Mouse (Mus musculus): ENCODE results near the gene Eif4g2. TPM values are rescaled to one million over a fixed set of nuclear protein-coding genes. Genes with fewer than 3 reads are reported as not detected.

The Eif4g2 gene
- 810 and 879 TPM in 2 replicates for polyA plus RNA-seq (2015; fragmentation: Nextera tagmentation; extraction: Ambion mirVana)

DNA sequence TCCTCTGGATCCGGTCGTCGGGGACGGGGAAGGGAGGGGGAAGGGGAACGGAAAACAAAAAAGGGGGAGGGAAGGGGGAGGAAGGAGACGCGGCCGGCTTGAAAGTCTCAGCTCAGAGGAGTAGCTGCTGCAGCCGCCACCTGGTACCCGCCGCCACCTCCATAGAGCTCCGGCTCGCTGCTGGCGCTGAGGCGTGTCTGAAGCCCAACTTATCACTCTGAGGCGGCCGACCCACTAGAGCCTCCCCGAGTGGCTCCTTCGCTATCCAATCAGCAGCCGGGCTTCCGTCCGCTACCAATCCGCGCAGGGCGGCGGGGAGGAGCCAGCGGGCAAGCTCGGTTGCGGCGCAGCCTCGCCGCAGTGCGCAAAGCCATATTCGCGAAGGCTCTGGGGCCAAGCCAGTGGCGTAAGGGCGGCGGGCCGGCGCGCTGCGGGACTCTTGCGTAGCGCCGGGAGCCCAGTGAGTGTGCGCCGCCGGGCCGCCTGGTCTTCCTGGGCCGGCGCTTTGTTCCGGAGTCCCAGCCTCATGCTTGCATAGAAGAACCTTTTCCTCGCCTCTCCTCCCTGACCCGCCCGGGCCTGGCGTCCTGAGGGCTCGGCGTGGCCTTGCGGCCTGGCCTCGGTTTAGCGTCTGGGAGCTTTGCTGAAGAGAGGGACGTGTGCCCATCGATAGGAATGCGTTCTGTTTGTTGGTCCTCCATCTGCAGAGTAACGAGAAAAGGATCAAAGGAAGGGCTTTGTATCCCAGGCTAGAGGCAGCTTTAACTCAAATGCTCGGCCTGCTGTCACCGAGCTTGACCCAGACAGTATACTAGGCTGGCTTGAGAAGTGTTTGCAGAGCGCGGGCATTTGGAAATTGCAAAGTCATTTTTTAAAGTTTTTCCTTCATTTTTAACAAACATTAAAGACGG is at the start of gene Eif4g2:
Eif4g2 (minus strand) TSS at position 209 of the 911 bp plus-strand sequence.
- Histone ChIP-seq H3K36me3 (peaks cover 33% of the 10 kb centered on the region), H3K4me3 (peak within 1 kb of the TSS; percentile 68), H3K4me2 (peak within 1 kb of the TSS; percentile 83), H3K27me3 (no peaks in the 10 kb centered on the region), H3K9me3 (no peaks in the 10 kb centered on the region), H3K27ac (peak within 1 kb of the TSS; percentile 100), H3K4me1 (peaks cover 25% of the 10 kb centered on the region), H3K9ac (peak within 1 kb of the TSS; percentile 100)
- WGBS, result under 1% methylated on average over 67 of the region's 70 CpGs
- peak; percentile 99 for ATAC-seq (ENCODE audit: insufficient number of reproducible peaks, insufficient read depth, low FRiP score, low TSS enrichment, low read depth)

DNA sequence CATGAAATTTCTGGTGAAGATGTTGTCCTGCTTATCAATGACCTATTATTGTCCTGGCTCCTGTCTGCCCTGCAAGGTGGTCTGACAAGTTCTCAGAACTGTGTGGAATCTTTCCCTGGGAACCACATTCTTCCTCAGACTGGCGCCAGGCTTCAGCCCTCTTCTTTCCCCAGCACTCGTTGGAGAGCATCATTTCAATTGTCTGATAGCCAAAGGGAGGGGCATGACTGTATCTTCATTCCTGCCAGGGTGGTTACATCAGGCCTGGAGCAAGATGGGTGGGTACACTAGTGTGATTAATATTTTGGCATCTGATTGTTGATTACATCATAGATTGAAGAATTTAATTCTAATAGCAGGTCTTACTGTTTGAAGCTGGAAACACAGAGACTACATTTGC is 49.8 kb upstream of the Eif4g2 start:
- Histone ChIP-seq H3K27ac (no peak overlapping the region), H3K4me2 (no peak overlapping the region), H3K36me3 (no peaks in the 10 kb centered on the region), H3K4me1 (peaks cover 4% of the 10 kb centered on the region; the same call in 1 of the 2 replicates), H3K9me3 (no peaks in the 10 kb centered on the region), H3K4me3 (no peak overlapping the region), H3K27me3 (no peaks in the 10 kb centered on the region), H3K9ac (no peak overlapping the region)
- WGBS, result 59% methylated on average over 2 of the region's 2 CpGs
- ATAC-seq (ENCODE audit: insufficient number of reproducible peaks, insufficient read depth, low FRiP score, low TSS enrichment, low read depth), result no peak

DNA sequence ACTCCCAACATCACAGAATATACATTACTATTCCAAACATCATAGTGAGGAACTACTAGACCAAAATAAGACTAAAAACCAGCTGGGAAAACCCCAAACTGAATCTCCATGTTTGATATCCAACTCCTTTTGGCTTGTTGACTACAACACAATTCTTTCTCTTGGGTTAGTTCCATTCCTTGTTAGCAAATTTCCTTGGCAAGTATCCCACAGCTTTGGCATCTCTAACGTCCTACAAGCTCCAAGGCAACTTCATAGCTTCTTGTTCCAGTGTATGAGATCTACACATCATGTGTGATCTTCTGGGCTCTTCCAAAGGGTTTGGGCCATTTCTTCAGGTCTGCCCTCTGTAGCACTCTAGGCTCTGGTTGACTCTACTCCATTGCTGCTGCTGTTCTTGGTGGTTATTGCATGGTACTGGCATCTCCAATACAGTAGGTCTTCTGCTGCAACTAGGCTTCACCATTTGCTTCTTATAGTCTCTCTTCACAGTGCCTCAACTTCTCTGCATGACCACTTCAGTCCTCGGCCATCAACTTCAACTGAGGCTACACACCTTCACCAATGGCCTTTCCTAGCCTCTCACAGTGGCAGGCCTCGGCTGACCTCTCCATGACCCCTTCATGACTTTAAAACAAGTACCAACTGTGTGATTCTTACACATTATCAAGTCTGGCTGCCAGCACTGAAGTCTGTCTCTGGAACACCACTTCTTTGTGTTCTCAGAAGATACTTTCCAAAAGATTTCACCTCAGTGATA is 44.0 kb upstream of the Eif4g2 start:
- Histone ChIP-seq H3K9me3 (no peaks in the 10 kb centered on the region), H3K27me3 (no peaks in the 10 kb centered on the region), H3K27ac (no peak overlapping the region), H3K9ac (no peak overlapping the region), H3K4me3 (no peak overlapping the region), H3K4me1 (peaks cover 4% of the 10 kb centered on the region), H3K36me3 (no peaks in the 10 kb centered on the region), H3K4me2 (no peak overlapping the region)
- no peak for ATAC-seq (ENCODE audit: insufficient number of reproducible peaks, insufficient read depth, low FRiP score, low TSS enrichment, low read depth)
- 79% methylated on average over 3 of the region's 3 CpGs for WGBS

DNA sequence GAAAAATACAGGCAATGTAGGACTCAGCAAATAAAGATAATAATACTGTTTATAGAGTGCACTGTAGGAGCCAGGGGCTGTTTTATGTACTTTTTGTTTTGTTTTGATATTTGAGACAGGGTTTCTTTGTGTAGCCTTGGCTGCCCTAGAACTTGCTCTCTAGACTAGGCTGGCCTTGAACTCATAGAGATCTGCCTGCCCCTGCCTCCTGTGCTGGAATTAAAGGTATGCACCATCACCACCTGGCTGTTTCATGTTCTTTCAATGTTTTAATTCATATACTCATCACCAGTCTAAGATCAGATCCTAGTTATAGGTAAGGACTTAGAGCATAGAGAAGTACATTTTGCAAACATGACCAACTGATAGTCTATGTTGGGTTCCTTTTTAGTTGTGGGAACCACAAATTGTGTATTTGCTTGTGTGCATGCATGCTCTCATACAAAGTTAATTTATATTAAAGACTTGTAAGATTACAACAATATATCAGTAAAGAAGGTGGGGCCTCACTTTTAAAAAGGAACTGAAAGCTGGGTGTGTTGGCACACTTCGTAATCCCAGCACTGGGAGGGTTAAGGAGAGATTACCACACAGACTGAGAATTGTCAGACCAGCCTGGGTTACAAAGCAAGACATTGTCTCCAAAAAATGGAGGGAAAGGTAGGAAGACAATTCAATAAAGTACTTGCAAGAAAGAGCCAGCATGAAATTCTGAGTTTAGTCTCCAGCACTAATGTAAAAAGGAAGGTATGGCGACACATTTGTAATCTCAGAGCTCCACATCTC is 41.1 kb upstream of the Eif4g2 start:
- 87% methylated on average over 2 of the region's 2 CpGs for WGBS
- Histone ChIP-seq H3K4me2 (no peak overlapping the region), H3K27me3 (no peaks in the 10 kb centered on the region), H3K4me1 (peaks cover 10% of the 10 kb centered on the region), H3K4me3 (no peak overlapping the region), H3K9me3 (no peaks in the 10 kb centered on the region), H3K27ac (no peak overlapping the region), H3K36me3 (no peaks in the 10 kb centered on the region), H3K9ac (no peak overlapping the region)
- ATAC-seq (ENCODE audit: insufficient number of reproducible peaks, insufficient read depth, low FRiP score, low TSS enrichment, low read depth), result no peak

DNA sequence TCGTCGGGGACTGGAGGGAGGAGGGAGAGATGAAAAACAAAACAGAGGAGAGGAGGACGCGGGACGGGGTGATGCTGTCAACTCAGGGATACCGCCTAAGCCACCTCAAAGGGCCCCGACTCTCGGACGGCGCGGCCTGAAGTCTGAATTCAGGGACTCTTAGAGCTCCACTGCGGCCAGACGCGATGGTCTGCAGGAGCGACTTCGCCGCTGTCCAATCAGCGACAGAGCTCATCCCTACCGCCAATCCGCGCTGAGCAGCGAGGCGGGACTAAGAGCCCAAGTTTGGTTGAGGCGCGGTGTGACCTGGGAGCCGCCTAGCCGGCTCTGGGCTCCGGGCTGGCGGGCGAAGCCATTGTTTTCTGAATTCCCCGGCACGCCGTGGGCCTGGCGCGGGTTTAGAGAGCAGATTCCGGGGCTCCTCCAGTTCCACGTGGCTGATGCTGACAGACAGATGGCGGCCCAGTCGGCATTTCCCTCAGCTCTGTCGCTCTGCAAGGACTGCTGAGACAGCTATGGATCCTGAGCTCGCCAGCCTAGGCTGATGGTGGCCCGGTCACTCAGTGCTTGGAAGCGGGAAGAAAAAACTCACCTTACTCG is 39.8 kb upstream of the Eif4g2 start:
- H3K4me3 ChIP-seq, result peak overlapping the region; percentile 65
- ATAC-seq (ENCODE audit: insufficient number of reproducible peaks, insufficient read depth, low FRiP score, low TSS enrichment, low read depth), result peak; percentile 99

DNA sequence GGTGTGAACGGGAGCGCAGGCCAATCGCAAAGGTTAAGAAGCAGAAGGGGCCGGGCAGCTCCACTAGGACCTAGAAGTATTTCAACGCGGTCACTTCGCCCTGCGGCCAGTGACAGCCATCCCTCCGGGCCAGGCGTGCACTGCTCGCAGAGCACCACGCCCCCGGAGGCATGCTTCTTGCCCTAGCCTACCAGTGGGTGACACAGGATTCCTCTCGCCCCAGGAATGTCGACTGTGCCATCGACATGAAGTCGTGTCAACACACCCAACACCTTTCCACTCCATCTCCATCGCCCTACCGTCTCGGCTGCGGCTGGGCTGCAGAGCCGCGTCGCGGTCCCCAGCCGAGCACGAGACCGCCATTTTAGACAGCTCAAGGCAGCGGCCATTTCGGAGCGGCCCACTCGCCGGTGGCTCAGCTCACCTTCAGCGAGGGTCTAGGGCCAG is 39.3 kb upstream of the Eif4g2 start:
- WGBS, result under 1% methylated on average over 34 of the region's 34 CpGs
- peaks cover 10% of the 10 kb centered on the region for H3K4me1 ChIP-seq
- peak overlapping the region; percentile 98 for H3K27ac ChIP-seq
- peak overlapping the region; percentile 88 for H3K9ac ChIP-seq
- peaks cover 7% of the 10 kb centered on the region; the same call in 1 of the 2 replicates for H3K36me3 ChIP-seq
- peak; percentile 85 for ATAC-seq (ENCODE audit: insufficient number of reproducible peaks, insufficient read depth, low FRiP score, low TSS enrichment, low read depth)
- H3K4me2 ChIP-seq, result peak overlapping the region; percentile 82
- H3K27me3 ChIP-seq, result no peaks in the 10 kb centered on the region
- no peaks in the 10 kb centered on the region for H3K9me3 ChIP-seq
- H3K4me3 ChIP-seq, result peak overlapping the region; percentile 65

More for the DNA sequence above, 39.8 kb upstream of the Eif4g2 start:
- peak overlapping the region; percentile 88 for H3K9ac ChIP-seq
- no peaks in the 10 kb centered on the region for H3K9me3 ChIP-seq
- peak overlapping the region; percentile 82 for H3K4me2 ChIP-seq
- peaks cover 10% of the 10 kb centered on the region for H3K4me1 ChIP-seq
- peak overlapping the region; percentile 98 for H3K27ac ChIP-seq
- H3K27me3 ChIP-seq, result no peaks in the 10 kb centered on the region
- peaks cover 7% of the 10 kb centered on the region; the same call in 1 of the 2 replicates for H3K36me3 ChIP-seq
- under 1% methylated on average over 44 of the region's 44 CpGs for WGBS

DNA sequence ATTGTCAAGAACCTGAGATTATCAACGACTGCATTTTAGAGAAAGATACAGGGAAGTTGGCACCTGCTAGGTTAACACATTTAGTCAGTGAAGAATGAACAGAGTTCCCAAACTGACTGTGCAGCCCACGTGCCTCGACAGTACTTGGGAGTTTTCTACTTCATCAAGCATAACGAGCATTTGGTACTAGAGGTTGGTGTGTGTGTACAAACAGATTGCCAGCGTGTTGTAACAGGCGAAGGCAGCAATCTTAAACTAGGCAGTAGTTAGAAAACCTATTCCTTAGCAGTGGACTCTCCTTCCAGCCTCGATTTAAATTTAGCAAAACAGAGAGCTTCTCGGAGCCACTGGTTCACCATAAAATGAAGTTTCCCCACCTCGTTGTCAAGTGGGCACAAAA is 38.7 kb upstream of the Eif4g2 start:
- peaks cover 10% of the 10 kb centered on the region for H3K4me1 ChIP-seq
- ATAC-seq (ENCODE audit: insufficient number of reproducible peaks, insufficient read depth, low FRiP score, low TSS enrichment, low read depth), result no peak
- H3K9ac ChIP-seq, result peak overlapping the region; percentile 88

DNA sequence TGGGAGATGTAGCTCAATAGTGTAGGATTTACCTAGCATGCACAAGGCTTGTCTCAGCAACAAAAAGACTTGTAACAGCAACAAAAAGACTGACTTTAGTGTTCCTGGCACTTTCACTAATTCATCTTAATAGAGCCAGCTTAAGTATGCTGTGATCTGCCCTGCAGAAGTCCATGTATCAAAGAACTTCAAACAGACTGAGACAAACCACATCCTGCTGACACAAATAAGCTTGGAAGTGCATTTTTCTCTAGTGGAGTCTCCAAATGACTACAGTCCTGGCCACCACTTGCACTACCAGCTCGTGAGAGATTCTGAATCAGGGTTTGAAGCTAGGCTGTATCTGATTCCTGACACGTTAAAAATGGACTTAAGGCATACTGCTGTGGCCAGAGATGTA is 26.7 kb upstream of the Eif4g2 start:
- Histone ChIP-seq H3K27me3 (no peaks in the 10 kb centered on the region), H3K36me3 (peaks cover 8% of the 10 kb centered on the region)

More for the DNA sequence above, 38.7 kb upstream of the Eif4g2 start:
- H3K4me2 ChIP-seq, result peak overlapping the region; percentile 82
- peak overlapping the region; percentile 98 for H3K27ac ChIP-seq
- no peaks in the 10 kb centered on the region for H3K27me3 ChIP-seq
- WGBS, result 48% methylated on average over 9 of the region's 9 CpGs
- H3K36me3 ChIP-seq, result peaks cover 7% of the 10 kb centered on the region; the same call in 1 of the 2 replicates
- H3K9me3 ChIP-seq, result no peaks in the 10 kb centered on the region
- H3K4me3 ChIP-seq, result peak overlapping the region; percentile 65

DNA sequence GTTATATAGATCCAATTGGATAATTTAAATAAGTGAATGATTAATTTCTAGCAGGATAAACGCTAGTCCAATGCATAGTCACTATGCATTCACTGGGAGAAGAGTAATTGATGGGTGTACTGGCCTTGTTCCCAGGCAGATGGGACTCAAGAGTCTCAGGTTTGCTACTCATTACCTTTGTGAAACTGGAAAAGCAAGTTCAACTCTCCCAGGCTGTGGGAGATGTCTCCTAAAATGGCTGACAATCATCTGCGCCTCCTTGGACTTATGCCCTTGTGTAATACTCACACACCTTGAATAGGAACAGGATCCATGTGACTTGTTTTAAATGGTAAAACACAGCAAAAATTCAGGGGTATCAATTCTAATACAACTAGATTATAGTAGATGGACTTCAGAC is 26.3 kb upstream of the Eif4g2 start:
- no peak overlapping the region for H3K4me2 ChIP-seq
- no peak for ATAC-seq (ENCODE audit: insufficient number of reproducible peaks, insufficient read depth, low FRiP score, low TSS enrichment, low read depth)
- peaks cover 4% of the 10 kb centered on the region for H3K36me3 ChIP-seq
- no peaks in the 10 kb centered on the region for H3K27me3 ChIP-seq
- WGBS, result 85% methylated on average over 2 of the region's 2 CpGs
- no peak overlapping the region for H3K9ac ChIP-seq
- H3K9me3 ChIP-seq, result no peaks in the 10 kb centered on the region
- H3K4me1 ChIP-seq, result no peaks in the 10 kb centered on the region
- H3K27ac ChIP-seq, result no peak overlapping the region
- H3K4me3 ChIP-seq, result no peak overlapping the region

More for the DNA sequence above, 26.7 kb upstream of the Eif4g2 start:
- Histone ChIP-seq H3K4me2 (no peak overlapping the region), H3K4me3 (no peak overlapping the region), H3K27ac (no peak overlapping the region), H3K9me3 (no peaks in the 10 kb centered on the region), H3K4me1 (no peaks in the 10 kb centered on the region), H3K9ac (no peak overlapping the region)
- 66% methylated on average over 2 of the region's 2 CpGs for WGBS
- no peak for ATAC-seq (ENCODE audit: insufficient number of reproducible peaks, insufficient read depth, low FRiP score, low TSS enrichment, low read depth)

DNA sequence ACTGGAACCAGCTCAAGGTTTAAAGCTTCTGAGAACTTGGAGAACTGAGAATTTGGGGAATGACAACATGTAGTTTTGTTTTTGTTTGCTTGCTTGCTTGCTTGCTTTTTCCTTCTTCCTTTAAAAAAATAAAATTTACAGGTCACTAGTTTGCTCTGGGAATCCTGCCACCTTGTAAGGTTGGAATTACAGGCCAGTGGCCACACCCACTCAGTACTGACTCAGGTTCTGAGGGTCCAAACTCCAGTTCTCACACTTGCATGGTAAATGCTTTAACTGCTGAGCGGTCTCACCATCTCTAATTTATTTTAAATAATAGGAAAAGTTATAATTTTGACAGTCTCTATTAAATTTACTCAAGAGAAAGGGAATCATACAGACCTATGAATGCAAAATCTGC is 15.4 kb upstream of the Eif4g2 start:
- Histone ChIP-seq H3K4me3 (no peak overlapping the region), H3K27me3 (no peaks in the 10 kb centered on the region), H3K27ac (no peak overlapping the region), H3K4me1 (no peaks in the 10 kb centered on the region), H3K9ac (no peak overlapping the region), H3K4me2 (no peak overlapping the region), H3K36me3 (no peaks in the 10 kb centered on the region), H3K9me3 (no peaks in the 10 kb centered on the region)
- 86% methylated on average over 1 of the region's 1 CpGs for WGBS
- ATAC-seq (ENCODE audit: insufficient number of reproducible peaks, insufficient read depth, low FRiP score, low TSS enrichment, low read depth), result no peak

DNA sequence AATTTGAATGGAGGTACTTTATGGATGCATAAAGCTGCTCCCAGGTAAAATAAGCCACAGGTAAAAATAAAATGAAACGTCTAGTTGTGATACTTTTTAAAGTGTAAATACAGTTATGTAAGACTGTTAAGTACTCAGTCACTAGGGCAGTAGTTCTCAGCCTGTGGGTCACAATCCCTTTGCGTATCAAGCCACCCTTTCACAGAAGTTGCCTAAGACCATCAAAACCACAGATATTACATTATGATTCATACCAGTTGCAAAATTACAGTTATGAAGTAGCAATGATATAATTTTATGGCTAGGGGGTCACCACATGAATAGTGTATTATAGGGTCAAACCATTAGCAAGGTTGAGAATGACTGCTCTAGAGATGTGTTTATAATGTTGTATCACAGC is 12.3 kb upstream of the Eif4g2 start:
- Histone ChIP-seq H3K4me2 (no peak overlapping the region), H3K36me3 (no peaks in the 10 kb centered on the region), H3K4me1 (no peaks in the 10 kb centered on the region), H3K27me3 (no peaks in the 10 kb centered on the region), H3K9ac (no peak overlapping the region), H3K9me3 (no peaks in the 10 kb centered on the region), H3K27ac (no peak overlapping the region), H3K4me3 (no peak overlapping the region)
- WGBS, result 78% methylated on average over 2 of the region's 2 CpGs
- no peak for ATAC-seq (ENCODE audit: insufficient number of reproducible peaks, insufficient read depth, low FRiP score, low TSS enrichment, low read depth)

All from embryonic facial prominence, embryonic 13.5 days (tissue).